In genomic region chr14:41072944-41073275, GRCm38 (mm10) we compare ENCODE assay signal across 9 mouse cellular contexts. TPM values are rescaled to one million over a fixed set of nuclear protein-coding genes. Genes with fewer than 3 reads are reported as not detected.
DNase-seq lines count a peak whose midpoint lies in the region; ATAC-seq and TF ChIP-seq lines count a peak whose summit lies in the region.
"Had no signal": no experiment of that assay in that cellular context is flagged by ENCODE, and none has a peak within 500 bp of the region (broad histone marks: within the 10 kb centered on the region; RNA-seq: fewer than 3 reads in every experiment).

No protein-coding gene starts in this region.

- no peaks in the 10 kb centered on the region for H3K36me3 ChIP-seq in heart, embryonic 15.5 days
- H3K36me3 ChIP-seq in hindbrain, embryonic 13.5 days = no peaks in the 10 kb centered on the region
- no peaks in the 10 kb centered on the region for H3K36me3 ChIP-seq in midbrain, embryonic 11.5 days (ENCODE audit: control insufficient read depth, insufficient read depth, low read length)
- H3K36me3 ChIP-seq in thymus, adult 2 months (ENCODE audit: control insufficient read depth, insufficient read depth, low read length) = no peaks in the 10 kb centered on the region
- H3K36me3 ChIP-seq: G1E had no signal

- ATAC-seq in heart, embryonic 15.5 days (replicated peaks; ENCODE audit: insufficient number of reproducible peaks, insufficient read depth, low FRiP score, low read depth) = no peak
- ATAC-seq in hindbrain, embryonic 13.5 days (ENCODE audit: low FRiP score) = peak; percentile 83; the same call in 1 of the 2 replicates
- ATAC-seq in midbrain, embryonic 11.5 days (ENCODE audit: low FRiP score) = no peak; the same call in 1 of the 2 replicates

- peaks cover 8% of the 10 kb centered on the region; the same call in 1 of the 2 replicates for H3K4me1 ChIP-seq in heart, embryonic 15.5 days (replicated peaks)
- H3K4me1 ChIP-seq in cortical plate, adult 2 months (ENCODE audit: control insufficient read depth, insufficient read depth, low read length) = no peaks in the 10 kb centered on the region
- peaks cover 10% of the 10 kb centered on the region for H3K4me1 ChIP-seq in hindbrain, embryonic 13.5 days (replicated peaks)
- H3K4me1 ChIP-seq in midbrain, embryonic 11.5 days (ENCODE audit: control insufficient read depth, insufficient read depth, low read length) = no peaks in the 10 kb centered on the region
- no peaks in the 10 kb centered on the region for H3K4me1 ChIP-seq in thymus, adult 2 months (replicated peaks; ENCODE audit: control insufficient read depth, insufficient read depth, low read length)

- no peak for TF ChIP-seq POLR2A in cortical plate, adult 2 months (IDR thresholded peaks at IDR 0.05; ENCODE audit: extremely low read depth, insufficient read depth, low read length)
- no peak for TF ChIP-seq POLR2A in thymus, adult 2 months (IDR thresholded peaks at IDR 0.05; ENCODE audit: control insufficient read depth, extremely low read depth, insufficient read depth, low read length, poor library complexity)

- H3K27me3 ChIP-seq in heart, embryonic 15.5 days = no peaks in the 10 kb centered on the region
- H3K27me3 ChIP-seq in hindbrain, embryonic 13.5 days = no peaks in the 10 kb centered on the region
- H3K27me3 ChIP-seq in midbrain, embryonic 11.5 days (ENCODE audit: control insufficient read depth, insufficient read depth, low read length) = no peaks in the 10 kb centered on the region
- H3K27me3 ChIP-seq in thymus, adult 2 months (ENCODE audit: control insufficient read depth, insufficient read depth, low read length) = no peaks in the 10 kb centered on the region

- peak overlapping the region; percentile 71 for H3K4me2 ChIP-seq in heart, embryonic 15.5 days
- peak overlapping the region; percentile 73 for H3K4me2 ChIP-seq in hindbrain, embryonic 13.5 days
- H3K4me2 ChIP-seq in midbrain, embryonic 11.5 days = peak overlapping the region; percentile 63

- H3K9me3 ChIP-seq in heart, embryonic 15.5 days (replicated peaks) = no peaks in the 10 kb centered on the region
- no peaks in the 10 kb centered on the region for H3K9me3 ChIP-seq in hindbrain, embryonic 13.5 days
- no peaks in the 10 kb centered on the region for H3K9me3 ChIP-seq in midbrain, embryonic 11.5 days (ENCODE audit: control insufficient read depth, low read length)
- H3K9me3 ChIP-seq: G1E had no signal

- no peak for DNase-seq in heart, postnatal 14 days
- no peak for DNase-seq in midbrain, embryonic 11.5 days (ENCODE audit: low spot score, missing footprints)
- DNase-seq in thymus, adult 2 months = no peak
- no peak for DNase-seq in frontal cortex, postnatal 25 days (ENCODE audit: low spot score in 2 of 2)
- DNase-seq in right cerebral cortex, adult 2 months (ENCODE audit: low spot score in 2 of 2) = no peak

- no peak overlapping the region for H3K27ac ChIP-seq in heart, embryonic 15.5 days
- no peak overlapping the region for H3K27ac ChIP-seq in cortical plate, adult 2 months (ENCODE audit: insufficient read depth, low read length)
- no peak overlapping the region for H3K27ac ChIP-seq in hindbrain, embryonic 13.5 days
- H3K27ac ChIP-seq in midbrain, embryonic 11.5 days (ENCODE audit: low read depth, low read length) = no peak overlapping the region
- H3K27ac ChIP-seq in thymus, adult 2 months (ENCODE audit: control insufficient read depth, insufficient read depth, low read length) = no peak overlapping the region

- 2% methylated on average over 8 of the region's 8 CpGs for WGBS in heart, embryonic 15.5 days
- 2% methylated on average over 8 of the region's 8 CpGs for WGBS in hindbrain, embryonic 13.5 days
- 1% methylated on average over 8 of the region's 8 CpGs for WGBS in midbrain, embryonic 11.5 days
- 7% methylated on average over 8 of the region's 8 CpGs for WGBS in thymus, adult 2 months

- H3K4me3 ChIP-seq in heart, embryonic 15.5 days = peak overlapping the region; percentile 47
- peak overlapping the region; percentile 37 for H3K4me3 ChIP-seq in cortical plate, adult 2 months (ENCODE audit: insufficient read depth, low read length)
- H3K4me3 ChIP-seq in hindbrain, embryonic 13.5 days = peak overlapping the region; percentile 48
- H3K4me3 ChIP-seq in midbrain, embryonic 11.5 days (ENCODE audit: low read depth, low read length) = peak overlapping the region; percentile 40
- H3K4me3 ChIP-seq in thymus, adult 2 months (ENCODE audit: control insufficient read depth, insufficient read depth, low read length) = no peak overlapping the region

- intact Hi-C loops in heart, postnatal 14 days (cut with DNase I) = no loop called here

- no peak for TF ChIP-seq CTCF in cortical plate, adult 2 months (IDR thresholded peaks at IDR 0.05; ENCODE audit: extremely low read depth, insufficient read depth, low read length)
- TF ChIP-seq CTCF in thymus, adult 2 months (IDR thresholded peaks at IDR 0.05; ENCODE audit: borderline replicate concordance, control insufficient read depth, extremely low read depth, insufficient read depth, low read length, poor library complexity) = no peak

- H3K9ac ChIP-seq in heart, embryonic 15.5 days = peak overlapping the region; percentile 1; the same call in 1 of the 2 replicates
- peak overlapping the region; percentile 60 for H3K9ac ChIP-seq in hindbrain, embryonic 13.5 days
- 0 out of 2 replicates have a peak overlapping the region, but pooled peaks have one; percentile 20 for H3K9ac ChIP-seq in midbrain, embryonic 11.5 days (ENCODE audit: low read length)

RNA-seq across cellular contexts. Expression of gene Dydc1, which starts 0.2 kb away (rescaled TPM):
- polyA plus RNA-seq in heart, embryonic 15.5 days (2015; fragmentation: Nextera tagmentation; extraction: Ambion mirVana) = not detected in 2 replicates
- total RNA-seq in heart, postnatal 14 days (2021) = not detected
- 0.21 TPM in 1 of 2 replicates, not detected in the other for polyA plus RNA-seq in cortical plate, adult 2 months (2012; rRNA removed)
- 0.22 TPM in 1 of 2 replicates, not detected in the other for polyA plus RNA-seq in hindbrain, embryonic 13.5 days (2015; fragmentation: Nextera tagmentation; extraction: Ambion mirVana)
- polyA plus RNA-seq in midbrain, embryonic 11.5 days (2014; fragmentation: Nextera tagmentation; extraction: Ambion mirVana) = not detected in 2 replicates
- polyA plus RNA-seq in thymus, adult 2 months (2012; rRNA removed) = 0.09 TPM in 1 of 2 replicates, not detected in the other
- total RNA-seq: G1E had no signal
- polyA plus RNA-seq: G1E had no signal

RNA-seq across cellular contexts. Expression of gene Dydc2, which starts 3.9 kb away (rescaled TPM):
- polyA plus RNA-seq in heart, embryonic 15.5 days (2015; fragmentation: Nextera tagmentation; extraction: Ambion mirVana) = not detected in 2 replicates
- total RNA-seq in heart, postnatal 14 days (2021) = not detected
- 0.27 and 0.36 TPM in 2 replicates for polyA plus RNA-seq in cortical plate, adult 2 months (2012; rRNA removed)
- polyA plus RNA-seq in hindbrain, embryonic 13.5 days (2015; fragmentation: Nextera tagmentation; extraction: Ambion mirVana) = 0.66 and 1.1 TPM in 2 replicates
- polyA plus RNA-seq in midbrain, embryonic 11.5 days (2014; fragmentation: Nextera tagmentation; extraction: Ambion mirVana) = not detected in 2 replicates
- polyA plus RNA-seq in thymus, adult 2 months (2012; rRNA removed) = not detected in 2 replicates
- total RNA-seq: G1E had no signal
- polyA plus RNA-seq: G1E had no signal

RNA-seq across cellular contexts. Expression of gene Mat1a, which starts 31.9 kb away (rescaled TPM):
- polyA plus RNA-seq in heart, embryonic 15.5 days (2015; fragmentation: Nextera tagmentation; extraction: Ambion mirVana) = 0.45 and 0.67 TPM in 2 replicates
- under 1 TPM in 1 of 2 experiments, not detected in 1; 0.15 TPM for total RNA-seq in heart, postnatal 14 days (2021)
- 0.02 and 0.06 TPM in 2 replicates for polyA plus RNA-seq in cortical plate, adult 2 months (2012; rRNA removed)
- not detected in 2 replicates for polyA plus RNA-seq in hindbrain, embryonic 13.5 days (2015; fragmentation: Nextera tagmentation; extraction: Ambion mirVana)
- polyA plus RNA-seq in midbrain, embryonic 11.5 days (2014; fragmentation: Nextera tagmentation; extraction: Ambion mirVana) = not detected in 2 replicates
- polyA plus RNA-seq in thymus, adult 2 months (2012; rRNA removed) = 0.57 and 2.6 TPM in 2 replicates
- polyA plus RNA-seq: G1E had no signal

RNA-seq across cellular contexts. Expression of gene Sftpa1, which starts 58.7 kb away (rescaled TPM):
- 2.3 and 3.5 TPM in 2 replicates for polyA plus RNA-seq in heart, embryonic 15.5 days (2015; fragmentation: Nextera tagmentation; extraction: Ambion mirVana)
- 1 to 10 TPM in 1 of 2 experiments, not detected in 1; 3.4 TPM for total RNA-seq in heart, postnatal 14 days (2021)
- not detected in 2 replicates for polyA plus RNA-seq in cortical plate, adult 2 months (2012; rRNA removed)
- not detected in 2 replicates for polyA plus RNA-seq in hindbrain, embryonic 13.5 days (2015; fragmentation: Nextera tagmentation; extraction: Ambion mirVana)
- not detected in 2 replicates for polyA plus RNA-seq in midbrain, embryonic 11.5 days (2014; fragmentation: Nextera tagmentation; extraction: Ambion mirVana)
- polyA plus RNA-seq in thymus, adult 2 months (2012; rRNA removed) = 0.84 and 1.4 TPM in 2 replicates
- polyA plus RNA-seq: G1E had no signal

RNA-seq across cellular contexts. Expression of gene Fam213a, which starts 59.3 kb away (rescaled TPM):
- 42.9 and 44.8 TPM in 2 replicates for polyA plus RNA-seq in heart, embryonic 15.5 days (2015; fragmentation: Nextera tagmentation; extraction: Ambion mirVana)
- 10 to 100 TPM; 17.1 to 22.2 TPM for total RNA-seq in heart, postnatal 14 days (2021)
- polyA plus RNA-seq in cortical plate, adult 2 months (2012; rRNA removed) = 123 and 125 TPM in 2 replicates
- 78.5 and 81.6 TPM in 2 replicates for polyA plus RNA-seq in hindbrain, embryonic 13.5 days (2015; fragmentation: Nextera tagmentation; extraction: Ambion mirVana)
- 44.7 and 50.4 TPM in 2 replicates for polyA plus RNA-seq in midbrain, embryonic 11.5 days (2014; fragmentation: Nextera tagmentation; extraction: Ambion mirVana)
- 7.3 and 7.8 TPM in 2 replicates for polyA plus RNA-seq in thymus, adult 2 months (2012; rRNA removed)

Comparison
In these comparisons a context has a peak if more than half of its experiments do, and no peak if none do; other contexts are left out.
1. H3K9ac ChIP-seq: peak in every context shown above with its lines; median percentile 60 in hindbrain, embryonic 13.5 days; 20 in midbrain, embryonic 11.5 days; 1 in heart, embryonic 15.5 days.